ENCODE assay signal across 8 mouse cellular contexts in genomic region chr11:78984483-78985177, GRCm38 (mm10). TPM values are rescaled to one million over a fixed set of nuclear protein-coding genes. Genes with fewer than 3 reads are reported as not detected.
DNase-seq lines count a peak whose midpoint lies in the region; ATAC-seq and TF ChIP-seq lines count a peak whose summit lies in the region.

Gene Lgals9 (minus strand): TSS chr11:78984946.

- DNase-seq in A20 (ENCODE audit: low read depth, low spot score) (peak; percentile 27), G1E (ENCODE audit: low spot score) (peak; percentile 71)
- DNase-seq in heart, postnatal 4 days = peak; percentile 78
- peak; percentile 29 for DNase-seq in liver, embryonic 13.5 days
- DNase-seq in ovary, postnatal 36 days (ENCODE audit: low spot score) = peak; percentile 51
- no peak for DNase-seq in cerebellum, adult 11 months
- DNase-seq in embryo, embryonic 10 days (ENCODE audit: low spot score) = no peak

- peaks cover 51% of the 10 kb centered on the region for H3K4me1 ChIP-seq in G1E (ENCODE audit: insufficient read depth, low read depth, low read length)
- H3K4me1 ChIP-seq in liver, embryonic 13.5 days (replicated peaks) = peaks cover 54% of the 10 kb centered on the region

- H3K27me3 ChIP-seq in G1E (ENCODE audit: insufficient read depth, low read length) = no peaks in the 10 kb centered on the region
- no peaks in the 10 kb centered on the region for H3K27me3 ChIP-seq in liver, embryonic 13.5 days

- peak within 1 kb of the TSS; percentile 80 for H3K27ac ChIP-seq in liver, embryonic 13.5 days

- no peak for TF ChIP-seq CTCF in G1E (IDR thresholded peaks at IDR 0.05; ENCODE audit: low read depth, low read length)

- H3K4me3 ChIP-seq in G1E (ENCODE audit: low read depth, low read length) = peak within 1 kb of the TSS; percentile 72
- H3K4me3 ChIP-seq in liver, embryonic 13.5 days (replicated peaks) = peak within 1 kb of the TSS; percentile 50

- H3K9me3 ChIP-seq in G1E (replicated peaks) = no peaks in the 10 kb centered on the region
- H3K9me3 ChIP-seq in liver, embryonic 13.5 days (replicated peaks) = 0 out of 2 replicates have a peak, but pooled peaks cover 2% of the 10 kb centered on the region

- peaks cover 23% of the 10 kb centered on the region for H3K36me3 ChIP-seq in G1E (replicated peaks)
- no peaks in the 10 kb centered on the region for H3K36me3 ChIP-seq in liver, embryonic 13.5 days

- H3K4me2 ChIP-seq in liver, embryonic 13.5 days = peak within 1 kb of the TSS; percentile 60

- ATAC-seq in G1E (ENCODE audit: extremely low read depth, insufficient number of reproducible peaks, low FRiP score, poor library complexity, severe bottlenecking) = peak; percentile 78
- ATAC-seq in erythroblast, adult 5-6 weeks (replicated peaks; ENCODE audit: low FRiP score, poor library complexity, severe bottlenecking) = peak; percentile 87
- peak; percentile 65 for ATAC-seq in liver, embryonic 13.5 days (ENCODE audit: low read depth)

- 11% methylated on average over 10 of the region's 10 CpGs for WGBS in liver, embryonic 13.5 days (ENCODE audit: insufficient replicate concordance)

- H3K9ac ChIP-seq in liver, embryonic 13.5 days = peak within 1 kb of the TSS; percentile 56

RNA-seq across cellular contexts. Expression of gene Lgals9, which starts in this region (rescaled TPM):
- total RNA-seq in G1E (2014; fragmentation: Nextera tagmentation) = 786 and 908 TPM in 2 replicates
- 178 and 183 TPM in 2 replicates for total RNA-seq in G1E (2017)
- polyA plus RNA-seq in G1E (2012) = 41.2 and 50.3 TPM in 2 replicates
- total RNA-seq in erythroblast, adult 5-6 weeks (2015; ENCODE audit: low replicate concordance) = 155 and 163 TPM in 2 replicates
- total RNA-seq in erythroblast, adult 5-6 weeks (2017; ENCODE audit: low replicate concordance) = 39.4 and 48.7 TPM in 2 replicates
- total RNA-seq in heart, postnatal 4 days (2021) = 10 to 100 TPM; 51.8 to 56.0 TPM
- polyA plus RNA-seq in liver, embryonic 13.5 days (2015; fragmentation: Nextera tagmentation; extraction: Ambion mirVana) = 64.8 and 69.1 TPM in 2 replicates

Comparison
In these comparisons a context has a peak if more than half of its experiments do, and no peak if none do; other contexts are left out.
1. DNase-seq: peak in A20 (single experiment), G1E (single experiment), heart, postnatal 4 days (single experiment), liver, embryonic 13.5 days (single experiment) and ovary, postnatal 36 days (single experiment); none in cerebellum, adult 11 months (single experiment) and embryo, embryonic 10 days (single experiment).
2. Peak in every context shown above with its lines, with median percentiles within 50 percentile points of each other: ATAC-seq.